Comparison of ENCODE assay signal across 20 mouse cellular contexts in the genomic region with DNA sequence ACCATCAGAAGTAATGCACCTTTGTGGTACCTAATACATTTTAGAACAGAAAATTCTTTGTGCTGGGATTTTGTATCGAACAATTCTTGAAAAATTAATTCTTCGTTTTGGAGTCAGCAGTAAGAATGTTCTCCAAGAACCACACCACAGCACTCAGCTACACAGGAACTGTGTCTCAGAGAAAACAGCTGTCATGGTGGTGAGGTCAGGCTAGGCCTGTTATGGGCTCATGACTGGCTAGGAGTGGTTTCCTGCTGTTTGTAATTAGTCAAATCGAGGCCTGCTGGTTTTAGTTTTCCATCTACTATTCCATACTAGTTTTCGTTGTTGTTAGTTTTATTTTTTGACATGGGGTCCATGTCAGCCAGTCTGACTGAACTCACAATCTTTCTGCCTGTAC.
"Had no signal": no experiment of that assay in that cellular context is flagged by ENCODE, and none has a peak within 500 bp of the region (broad histone marks: within the 10 kb centered on the region; RNA-seq: fewer than 3 reads in every experiment).

No protein-coding gene starts in this region.

- H3K4me2 ChIP-seq: limb, embryonic 12.5 days; limb, embryonic 15.5 days; liver, embryonic 11.5 days; lung, embryonic 14.5 days; midbrain, embryonic 12.5 days; midbrain, embryonic 15.5 days had no signal

- DNase-seq: kidney, adult 9 months; kidney, postnatal 14 days; kidney, postnatal 4 days; left cerebral cortex, postnatal 4 days; liver, postnatal 0 days; lung, embryonic 14.5 days; right cerebral cortex, adult 18-20 months; right cerebral cortex, postnatal 14 days; right cerebral cortex, postnatal 4 days; thymus, adult 18-20 months; thymus, postnatal 36 days had no signal

- H3K27me3 ChIP-seq: limb, embryonic 12.5 days; limb, embryonic 15.5 days; midbrain, embryonic 12.5 days; midbrain, embryonic 15.5 days had no signal

- ATAC-seq: liver, postnatal 0 days; lung, postnatal 0 days; midbrain, embryonic 15.5 days had no signal

- H3K4me3 ChIP-seq: limb, embryonic 12.5 days; limb, embryonic 15.5 days; midbrain, embryonic 12.5 days; midbrain, embryonic 15.5 days had no signal

- H3K4me1 ChIP-seq: limb, embryonic 12.5 days; limb, embryonic 15.5 days; midbrain, embryonic 12.5 days; midbrain, embryonic 15.5 days had no signal

- H3K9me3 ChIP-seq: limb, embryonic 12.5 days; limb, embryonic 15.5 days; midbrain, embryonic 12.5 days; midbrain, embryonic 15.5 days had no signal

- H3K27ac ChIP-seq: limb, embryonic 12.5 days; limb, embryonic 15.5 days; liver, embryonic 14.5 days; macrophage; midbrain, embryonic 12.5 days; midbrain, embryonic 15.5 days; stomach, postnatal 0 days had no signal

- H3K9ac ChIP-seq: limb, embryonic 12.5 days; limb, embryonic 15.5 days; liver, embryonic 14.5 days; liver, postnatal 0 days; lung, embryonic 14.5 days; midbrain, embryonic 12.5 days; midbrain, embryonic 15.5 days had no signal
